Comparison of ENCODE assay signal across 24 mouse cellular contexts in the genomic region with DNA sequence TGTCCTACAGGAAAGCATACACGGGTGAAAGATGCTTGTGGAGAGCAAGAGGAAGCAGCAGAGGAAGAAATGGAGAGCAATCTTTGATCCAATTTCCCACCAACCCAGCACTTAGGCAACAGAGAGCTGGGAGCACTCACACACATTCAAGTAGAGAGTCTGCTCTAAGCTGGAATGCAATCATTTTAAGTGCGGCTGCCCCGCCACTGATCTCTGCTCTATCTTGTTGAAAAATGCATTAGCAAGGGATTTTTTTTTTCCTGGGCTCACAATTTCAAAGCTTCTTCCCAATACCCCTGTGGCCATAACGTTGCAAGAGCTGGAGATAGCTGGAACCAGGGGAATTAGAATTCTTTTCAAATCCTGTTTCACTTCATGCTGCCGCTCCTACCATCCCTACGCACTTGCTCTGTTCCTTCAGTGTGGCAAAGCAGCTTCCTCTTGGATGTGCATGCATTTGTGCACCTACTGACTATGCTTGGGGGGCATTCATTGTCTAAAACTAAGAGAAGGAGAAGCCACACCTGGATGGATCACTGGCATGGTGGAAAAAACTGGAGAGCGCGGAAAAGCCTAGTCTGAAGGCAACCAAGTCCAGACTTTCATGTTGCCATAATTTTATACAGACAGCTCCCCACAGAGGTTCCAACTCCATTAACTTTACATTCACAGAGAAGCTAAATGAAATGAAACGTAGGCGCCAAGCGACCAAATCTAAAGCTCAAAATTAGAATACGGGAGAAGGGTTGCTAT.
DNase-seq lines count a peak whose midpoint lies in the region; ATAC-seq and TF ChIP-seq lines count a peak whose summit lies in the region.
"Had no signal": no experiment of that assay in that cellular context is flagged by ENCODE, and none has a peak within 500 bp of the region (broad histone marks: within the 10 kb centered on the region; RNA-seq: fewer than 3 reads in every experiment).

No protein-coding gene starts in this region.

- WGBS in heart, embryonic 10.5 days, result 78% methylated on average over 12 of the region's 12 CpGs
- WGBS in heart, embryonic 12.5 days, result 75% methylated on average over 12 of the region's 12 CpGs
- WGBS in neural tube, embryonic 13.5 days, result 77% methylated on average over 12 of the region's 12 CpGs
- 62% methylated on average over 12 of the region's 12 CpGs for WGBS in midbrain, embryonic 14.5 days
- 76% methylated on average over 12 of the region's 12 CpGs for WGBS in liver, postnatal 0 days (ENCODE audit: insufficient replicate concordance)

- 0 out of 2 replicates have a peak overlapping the region, but pooled peaks have one; percentile 44 for H3K27ac ChIP-seq in heart, embryonic 10.5 days
- H3K27ac ChIP-seq in heart, embryonic 12.5 days (ENCODE audit: poor library complexity, severe bottlenecking), result no peak overlapping the region
- H3K27ac ChIP-seq in neural tube, embryonic 13.5 days (replicated peaks), result peak overlapping the region; percentile 62; the same call in 1 of the 2 replicates
- peak overlapping the region; percentile 65 for H3K27ac ChIP-seq in midbrain, embryonic 14.5 days (replicated peaks; ENCODE audit: low read depth, low read length)
- no peak overlapping the region for H3K27ac ChIP-seq in liver, postnatal 0 days (ENCODE audit: low read depth)
- H3K27ac ChIP-seq: embryonic facial prominence, embryonic 12.5 days; forebrain, embryonic 13.5 days; layer of hippocampus, adult 2 months had no signal

- H3K27me3 ChIP-seq in heart, embryonic 10.5 days (ENCODE audit: insufficient read depth, poor library complexity, severe bottlenecking), result no peaks in the 10 kb centered on the region
- H3K27me3 ChIP-seq in heart, embryonic 12.5 days (replicated peaks), result no peaks in the 10 kb centered on the region
- no peaks in the 10 kb centered on the region for H3K27me3 ChIP-seq in neural tube, embryonic 13.5 days
- H3K27me3 ChIP-seq in midbrain, embryonic 14.5 days (ENCODE audit: control insufficient read depth, insufficient read depth, low read length), result no peaks in the 10 kb centered on the region
- H3K27me3 ChIP-seq in liver, postnatal 0 days (ENCODE audit: insufficient read depth, low read length), result no peaks in the 10 kb centered on the region
- H3K27me3 ChIP-seq: CH12.LX; embryonic facial prominence, embryonic 12.5 days; forebrain, embryonic 13.5 days had no signal

- H3K4me3 ChIP-seq in heart, embryonic 10.5 days, result no peak overlapping the region
- H3K4me3 ChIP-seq in heart, embryonic 12.5 days, result no peak overlapping the region
- no peak overlapping the region for H3K4me3 ChIP-seq in neural tube, embryonic 13.5 days
- no peak overlapping the region for H3K4me3 ChIP-seq in midbrain, embryonic 14.5 days (replicated peaks; ENCODE audit: low read depth, low read length)
- no peak overlapping the region for H3K4me3 ChIP-seq in liver, postnatal 0 days (ENCODE audit: low read depth, low read length)
- H3K4me3 ChIP-seq: embryonic facial prominence, embryonic 12.5 days; erythroblast, embryonic 14.5 days; forebrain, embryonic 13.5 days; layer of hippocampus, adult 2 months had no signal

- ATAC-seq in heart, embryonic 12.5 days (ENCODE audit: insufficient number of reproducible peaks, low FRiP score), result no peak
- 0 out of 2 replicates have a peak, but pooled peaks have one; percentile 11 for ATAC-seq in neural tube, embryonic 13.5 days (ENCODE audit: low read depth)
- ATAC-seq in midbrain, embryonic 14.5 days (ENCODE audit: low FRiP score, low TSS enrichment), result peak; percentile 27; the same call in 1 of the 2 replicates
- no peak for ATAC-seq in liver, postnatal 0 days
- ATAC-seq: forebrain, embryonic 13.5 days; inflammation-experienced regulatory T-cells, adult 6 months had no signal

- no peaks in the 10 kb centered on the region for H3K9me3 ChIP-seq in heart, embryonic 10.5 days
- H3K9me3 ChIP-seq in heart, embryonic 12.5 days (replicated peaks), result no peaks in the 10 kb centered on the region
- H3K9me3 ChIP-seq in neural tube, embryonic 13.5 days, result no peaks in the 10 kb centered on the region
- H3K9me3 ChIP-seq in midbrain, embryonic 14.5 days (ENCODE audit: control insufficient read depth, low read length), result no peaks in the 10 kb centered on the region
- H3K9me3 ChIP-seq in liver, postnatal 0 days (ENCODE audit: low read length), result no peaks in the 10 kb centered on the region
- H3K9me3 ChIP-seq: embryonic facial prominence, embryonic 12.5 days; forebrain, embryonic 13.5 days had no signal

- no peak for TF ChIP-seq CTCF in liver, postnatal 0 days (IDR thresholded peaks at IDR 0.05; ENCODE audit: low read depth)

- no peak for DNase-seq in heart, embryonic 10.5 days (ENCODE audit: low spot score)
- no peak for DNase-seq in neural tube, embryonic 10.5 days (ENCODE audit: extremely low spot score, low spot score)
- peak; percentile 70 for DNase-seq in midbrain, embryonic 14.5 days
- DNase-seq in liver, postnatal 0 days, result no peak
- no peak for DNase-seq in urinary bladder, postnatal 25 days (ENCODE audit: low spot score)
- DNase-seq: cerebellum, adult 9-10 months; gastrocnemius, postnatal 36 days; heart, postnatal 14 days; kidney, adult 8-10 months; kidney, postnatal 14 days; left cerebral cortex, postnatal 4 days; liver; right cerebral cortex, postnatal 14 days; spleen, adult 18-20 months; thymus, postnatal 36 days had no signal

- H3K4me2 ChIP-seq in heart, embryonic 12.5 days, result no peak overlapping the region
- H3K4me2 ChIP-seq in neural tube, embryonic 13.5 days, result no peak overlapping the region
- H3K4me2 ChIP-seq in midbrain, embryonic 14.5 days (ENCODE audit: low read length), result peak overlapping the region; percentile 20; the same call in 1 of the 2 replicates
- H3K4me2 ChIP-seq in liver, postnatal 0 days (ENCODE audit: low read depth, low read length), result no peak overlapping the region
- H3K4me2 ChIP-seq: embryonic facial prominence, embryonic 12.5 days; forebrain, embryonic 13.5 days; heart, embryonic 11.5 days had no signal

- H3K4me1 ChIP-seq in heart, embryonic 10.5 days, result no peaks in the 10 kb centered on the region
- peaks cover 3% of the 10 kb centered on the region; the same call in 1 of the 2 replicates for H3K4me1 ChIP-seq in heart, embryonic 12.5 days (replicated peaks)
- H3K4me1 ChIP-seq in neural tube, embryonic 13.5 days (replicated peaks), result peaks cover 7% of the 10 kb centered on the region; the same call in 1 of the 2 replicates
- 0 out of 2 replicates have a peak, but pooled peaks cover 10% of the 10 kb centered on the region for H3K4me1 ChIP-seq in midbrain, embryonic 14.5 days (ENCODE audit: control insufficient read depth, insufficient read depth, low read length)
- no peaks in the 10 kb centered on the region for H3K4me1 ChIP-seq in liver, postnatal 0 days (ENCODE audit: insufficient read depth)
- H3K4me1 ChIP-seq: embryonic facial prominence, embryonic 12.5 days; forebrain, embryonic 13.5 days had no signal

- H3K36me3 ChIP-seq in heart, embryonic 10.5 days, result peaks cover 28% of the 10 kb centered on the region
- peaks cover 29% of the 10 kb centered on the region for H3K36me3 ChIP-seq in heart, embryonic 12.5 days
- no peaks in the 10 kb centered on the region for H3K36me3 ChIP-seq in neural tube, embryonic 13.5 days
- H3K36me3 ChIP-seq in midbrain, embryonic 14.5 days (ENCODE audit: control insufficient read depth, insufficient read depth, low read length), result no peaks in the 10 kb centered on the region
- H3K36me3 ChIP-seq in liver, postnatal 0 days (replicated peaks; ENCODE audit: insufficient read depth, low read length), result no peaks in the 10 kb centered on the region
- H3K36me3 ChIP-seq: embryonic facial prominence, embryonic 12.5 days had no signal

- TF ChIP-seq EP300 in liver, postnatal 0 days (IDR thresholded peaks at IDR 0.05; ENCODE audit: low read depth), result no peak

- H3K9ac ChIP-seq in heart, embryonic 12.5 days, result no peak overlapping the region
- no peak overlapping the region for H3K9ac ChIP-seq in neural tube, embryonic 13.5 days
- no peak overlapping the region for H3K9ac ChIP-seq in midbrain, embryonic 14.5 days (replicated peaks; ENCODE audit: low read length)
- H3K9ac ChIP-seq in liver, postnatal 0 days (replicated peaks), result no peak overlapping the region
- H3K9ac ChIP-seq: embryonic facial prominence, embryonic 12.5 days; forebrain, embryonic 13.5 days had no signal

Comparison
In these comparisons a context has a peak if more than half of its experiments do, and no peak if none do; other contexts are left out.
1. H3K27ac ChIP-seq: peak in heart, embryonic 10.5 days (single experiment), neural tube, embryonic 13.5 days (single experiment) and midbrain, embryonic 14.5 days (single experiment); none in heart, embryonic 12.5 days (single experiment) and liver, postnatal 0 days (single experiment).
2. ATAC-seq: peak in neural tube, embryonic 13.5 days (single experiment) and midbrain, embryonic 14.5 days (single experiment); none in heart, embryonic 12.5 days (single experiment) and liver, postnatal 0 days (single experiment).